Mouse (Mus musculus) MEL (cell line): ENCODE measurements around the gene Anp32e. TPM values are rescaled to one million over a fixed set of nuclear protein-coding genes. Genes with fewer than 3 reads are reported as not detected.

Experiments used
- DNase-seq: peaks from one replicate; pipeline ENCODE4 v3.0.0; 2011; ENCODE audit warnings: low read depth, low spot score
- H3K27ac ChIP-seq: 2 replicates; pipeline ENCODE4 v1.5.1; 2012; ENCODE audit warnings: low read depth, mild to moderate bottlenecking, control low read depth, low read length, moderate library complexity; ENCODE audit not compliant: control insufficient read depth
- H3K27me3 ChIP-seq, 2 experiments: fragments of 150-350 bp in 1 of 2; sonication (generic) in 1 of 2; 2 replicates each; pipeline ENCODE4 v1.6.1; 2012; ENCODE audit warnings: low read length in 2 of 2, mild to moderate bottlenecking in 2 of 2, improper control_type of control experiment in 1 of 2, moderate library complexity in 1 of 2; ENCODE audit not compliant: insufficient read depth in 2 of 2, control insufficient read depth in 1 of 2
- H3K36me3 ChIP-seq, 2 experiments: 2 replicates each; pipeline ENCODE4 v1.6.1; 2012 to 2014; ENCODE audit warnings: low read length in 2 of 2, improper control_type of control experiment in 1 of 2, inconsistent platforms in 1 of 2, mild to moderate bottlenecking in 1 of 2; ENCODE audit not compliant: insufficient read depth in 2 of 2, control insufficient read depth in 1 of 2
- H3K4me1 ChIP-seq, 2 experiments: fragments of 150-350 bp in 1 of 2; sonication (generic) in 1 of 2; 2 replicates each; pipeline ENCODE4 v1.6.1; 2012; ENCODE audit warnings: low read length in 2 of 2, improper control_type of control experiment in 1 of 2, mild to moderate bottlenecking in 1 of 2; ENCODE audit not compliant: insufficient read depth in 2 of 2, control insufficient read depth in 1 of 2
- H3K4me3 ChIP-seq, 2 experiments: fragments of 150-350 bp in 1 of 2; sonication (generic) in 1 of 2; 2 replicates each; pipeline ENCODE4 v1.5.1; 2012; ENCODE audit warnings: low read depth in 2 of 2, low read length in 2 of 2, mild to moderate bottlenecking in 2 of 2, moderate library complexity in 2 of 2, control low read depth in 1 of 2, improper control_type of control experiment in 1 of 2; ENCODE audit not compliant: control insufficient read depth in 1 of 2, insufficient read depth in 1 of 2
- H3K79me2 ChIP-seq: 2 replicates; pipeline ENCODE4 v1.6.1; 2012; ENCODE audit warnings: mild to moderate bottlenecking, low read length, moderate library complexity; ENCODE audit not compliant: control insufficient read depth, poor library complexity, insufficient read depth
- H3K9ac ChIP-seq: 2 replicates; pipeline ENCODE4 v1.6.1; 2012; ENCODE audit warnings: low read depth, mild to moderate bottlenecking, control low read depth, low read length, moderate library complexity; ENCODE audit not compliant: control insufficient read depth, poor library complexity, severe bottlenecking
- H3K9me3 ChIP-seq: fragments of 150-350 bp; sonication (generic); replicated peaks from 2 replicates; pipeline ENCODE4 v1.6.1; 2012; ENCODE audit warnings: mild to moderate bottlenecking, low read length, improper control_type of control experiment, moderate library complexity; ENCODE audit not compliant: insufficient read depth
- BHLHE40 ChIP-seq: IDR thresholded peaks from 2 replicates; pipeline ENCODE4 v1.6.1; 2012; ENCODE audit warnings: low read depth, mild to moderate bottlenecking, inconsistent platforms, low read length, improper control_type of control experiment, borderline replicate concordance
- CHD1 ChIP-seq: IDR thresholded peaks from 2 replicates; pipeline ENCODE4 v1.6.1; 2012; ENCODE audit warnings: low read depth, mild to moderate bottlenecking, inconsistent platforms, low read length, improper control_type of control experiment
- CHD2 ChIP-seq: IDR thresholded peaks from 2 replicates; pipeline ENCODE4 v1.6.1; 2011; ENCODE audit warnings: low read length, improper control_type of control experiment
- CTCF ChIP-seq, 3 experiments: IDR thresholded peaks in 2 of 3; conservative IDR thresholded peaks in 1 of 3; 2 replicates each; pipeline ENCODE4 v1.5.1; 2011 to 2012; ENCODE audit warnings: low read length in 3 of 3, low read depth in 2 of 3, mild to moderate bottlenecking in 2 of 3, improper control_type of control experiment in 1 of 3, inconsistent platforms in 1 of 3, mixed read lengths in 1 of 3, moderate library complexity in 1 of 3; ENCODE audit not compliant: control insufficient read depth in 1 of 3, insufficient read depth in 1 of 3, poor library complexity in 1 of 3, severe bottlenecking in 1 of 3
- E2F4 ChIP-seq: IDR thresholded peaks from 2 replicates; pipeline ENCODE4 v1.6.1; 2011; ENCODE audit warnings: low read depth, low read length, improper control_type of control experiment, borderline replicate concordance
- ELF1 ChIP-seq: IDR thresholded peaks from 2 replicates; pipeline ENCODE4 v1.6.1; 2014; ENCODE audit warnings: low read depth, mild to moderate bottlenecking, inconsistent platforms, low read length, improper control_type of control experiment, moderate library complexity
- EP300 ChIP-seq, 2 experiments: IDR thresholded peaks; 2 replicates each; pipeline ENCODE4 v1.6.1; 2011; ENCODE audit warnings: improper control_type of control experiment in 2 of 2, low read length in 2 of 2, low read depth in 1 of 2, mild to moderate bottlenecking in 1 of 2
- ETS1 ChIP-seq: IDR thresholded peaks from 2 replicates; pipeline ENCODE4 v1.6.1; 2012; ENCODE audit warnings: low read depth, mild to moderate bottlenecking, inconsistent platforms, low read length, improper control_type of control experiment, moderate library complexity
- GABPA ChIP-seq: IDR thresholded peaks from 2 replicates; pipeline ENCODE4 v1.6.1; 2012; ENCODE audit warnings: low read depth, mild to moderate bottlenecking, inconsistent platforms, low read length, improper control_type of control experiment, moderate library complexity
- GATA1 ChIP-seq: IDR thresholded peaks from 2 replicates; pipeline ENCODE4 v1.6.1; 2011; ENCODE audit warnings: low read depth, low read length, improper control_type of control experiment
- HCFC1 ChIP-seq: IDR thresholded peaks from 2 replicates; pipeline ENCODE4 v1.6.1; 2012; ENCODE audit warnings: low read depth, mild to moderate bottlenecking, inconsistent platforms, low read length, improper control_type of control experiment, moderate library complexity
- KAT2A ChIP-seq: conservative IDR thresholded peaks from 2 replicates; pipeline ENCODE4 v1.6.1; 2012; ENCODE audit warnings: low read depth, low read length, improper control_type of control experiment, inconsistent platforms
- MAFK ChIP-seq: IDR thresholded peaks from 2 replicates; pipeline ENCODE4 v1.6.1; 2011; ENCODE audit warnings: low read depth, mild to moderate bottlenecking, low read length, improper control_type of control experiment, borderline replicate concordance
- MAX ChIP-seq: IDR thresholded peaks from 2 replicates; pipeline ENCODE4 v1.6.1; 2011; ENCODE audit warnings: low read length, improper control_type of control experiment
- MAZ ChIP-seq: IDR thresholded peaks from 2 replicates; pipeline ENCODE4 v1.6.1; 2012; ENCODE audit warnings: low read depth, mild to moderate bottlenecking, inconsistent platforms, low read length, improper control_type of control experiment
- MXI1 ChIP-seq: IDR thresholded peaks from 2 replicates; pipeline ENCODE4 v1.6.1; 2011; ENCODE audit warnings: mild to moderate bottlenecking, low read depth, low read length, improper control_type of control experiment
- MYB ChIP-seq: IDR thresholded peaks from 2 replicates; pipeline ENCODE4 v1.6.1; 2011; ENCODE audit warnings: mild to moderate bottlenecking, low read depth, low read length, improper control_type of control experiment
- MYC ChIP-seq: IDR thresholded peaks from 2 replicates; pipeline ENCODE4 v1.6.1; 2011; ENCODE audit warnings: low read depth, mild to moderate bottlenecking, low read length, improper control_type of control experiment, moderate library complexity
- NELFE ChIP-seq: IDR thresholded peaks from 2 replicates; pipeline ENCODE4 v1.6.1; 2011; ENCODE audit warnings: low read depth, low read length, improper control_type of control experiment
- POLR2A ChIP-seq, 2 experiments: IDR thresholded peaks; 2 replicates each; pipeline ENCODE4 v1.6.1; 2011 to 2012; ENCODE audit warnings: low read length in 2 of 2, mild to moderate bottlenecking in 2 of 2, control low read depth in 1 of 2, improper control_type of control experiment in 1 of 2, low read depth in 1 of 2, moderate library complexity in 1 of 2; ENCODE audit not compliant: control insufficient read depth in 1 of 2, insufficient read depth in 1 of 2, poor library complexity in 1 of 2
- POLR2AphosphoS2 ChIP-seq: IDR thresholded peaks from 2 replicates; pipeline ENCODE4 v1.6.1; 2011; ENCODE audit warnings: low read length, improper control_type of control experiment
- POLR2AphosphoS5 ChIP-seq: IDR thresholded peaks from 2 replicates; pipeline ENCODE4 v1.6.1; 2012; ENCODE audit warnings: low read depth, borderline replicate concordance, mild to moderate bottlenecking, inconsistent platforms, low read length, moderate library complexity, mixed read lengths
- RAD21 ChIP-seq: IDR thresholded peaks from 2 replicates; pipeline ENCODE4 v1.6.1; 2011; ENCODE audit warnings: mild to moderate bottlenecking, low read depth, low read length, improper control_type of control experiment
- RCOR1 ChIP-seq: IDR thresholded peaks from 2 replicates; pipeline ENCODE4 v1.6.1; 2012; ENCODE audit warnings: low read depth, mild to moderate bottlenecking, inconsistent platforms, low read length, improper control_type of control experiment
- SIN3A ChIP-seq: IDR thresholded peaks from 2 replicates; pipeline ENCODE4 v1.6.1; 2012; ENCODE audit warnings: low read length, improper control_type of control experiment, inconsistent platforms
- SMC3 ChIP-seq: IDR thresholded peaks from 2 replicates; pipeline ENCODE4 v1.6.1; 2011; ENCODE audit warnings: low read depth, low read length, improper control_type of control experiment
- TBP ChIP-seq: IDR thresholded peaks from 2 replicates; pipeline ENCODE4 v1.8.0; 2011; ENCODE audit warnings: low read depth, low read length, improper control_type of control experiment
- TCF12 ChIP-seq: IDR thresholded peaks from 2 replicates; pipeline ENCODE4 v1.6.1; 2014; ENCODE audit warnings: low read depth, mild to moderate bottlenecking, inconsistent platforms, low read length, improper control_type of control experiment, moderate library complexity
- UBTF ChIP-seq: IDR thresholded peaks from 2 replicates; pipeline ENCODE4 v1.6.1; 2012; ENCODE audit warnings: low read depth, mild to moderate bottlenecking, inconsistent platforms, low read length, improper control_type of control experiment, moderate library complexity, borderline replicate concordance; ENCODE audit not compliant: insufficient read depth
- USF1 ChIP-seq: IDR thresholded peaks from 2 replicates; pipeline ENCODE4 v1.6.1; 2014; ENCODE audit warnings: low read depth, mild to moderate bottlenecking, inconsistent platforms, low read length, improper control_type of control experiment, moderate library complexity
- USF2 ChIP-seq, 2 experiments: IDR thresholded peaks; 2 replicates each; pipeline ENCODE4 v1.6.1; 2011 to 2012; ENCODE audit warnings: improper control_type of control experiment in 2 of 2, low read length in 2 of 2, borderline replicate concordance in 1 of 2, inconsistent platforms in 1 of 2, low read depth in 1 of 2, mild to moderate bottlenecking in 1 of 2; ENCODE audit not compliant: insufficient read depth in 1 of 2
- ZC3H11A ChIP-seq: IDR thresholded peaks from 2 replicates; pipeline ENCODE4 v1.6.1; 2012; ENCODE audit warnings: low read depth, mild to moderate bottlenecking, inconsistent platforms, low read length, improper control_type of control experiment
- ZKSCAN1 ChIP-seq: IDR thresholded peaks from 2 replicates; pipeline ENCODE4 v1.6.1; 2012; ENCODE audit warnings: low read depth, mild to moderate bottlenecking, inconsistent platforms, low read length, improper control_type of control experiment, moderate library complexity
- ZMIZ1 ChIP-seq: IDR thresholded peaks from 2 replicates; pipeline ENCODE4 v1.6.1; 2012; ENCODE audit warnings: low read depth, mild to moderate bottlenecking, inconsistent platforms, low read length, improper control_type of control experiment, moderate library complexity
- ZNF384 ChIP-seq: IDR thresholded peaks from 2 replicates; pipeline ENCODE4 v1.6.1; 2012; ENCODE audit warnings: low read depth, mild to moderate bottlenecking, inconsistent platforms, low read length, improper control_type of control experiment
- polyA plus RNA-seq, 2 experiments: library from polyadenylated mRNA; stranded (reverse) in 1 of 2; unstranded in 1 of 2; fragments of >175 nt in 1 of 2; fragments of >200 nt in 1 of 2; gene quantifications; 2 replicates each; pipeline versions ENCODE4 v1.2.1 to v1.2.4; 2012; ENCODE audit warnings: low replicate concordance in 2 of 2, low read depth in 1 of 2; ENCODE audit not compliant: insufficient read length in 2 of 2, insufficient read depth in 1 of 2, missing spikeins in 1 of 2
- total RNA-seq: library from RNA; depleted of rRNA; stranded (reverse); fragments of 300-350 nt; gene quantifications from 2 replicates; pipeline ENCODE4 v1.2.3, GENCODE M21; 2012; rRNA removed

Gene Anp32e
- total RNA-seq: 159 and 197 TPM in 2 replicates
- polyA plus RNA-seq: 100 to 1,000 TPM; 412 to 748 TPM

DNA sequence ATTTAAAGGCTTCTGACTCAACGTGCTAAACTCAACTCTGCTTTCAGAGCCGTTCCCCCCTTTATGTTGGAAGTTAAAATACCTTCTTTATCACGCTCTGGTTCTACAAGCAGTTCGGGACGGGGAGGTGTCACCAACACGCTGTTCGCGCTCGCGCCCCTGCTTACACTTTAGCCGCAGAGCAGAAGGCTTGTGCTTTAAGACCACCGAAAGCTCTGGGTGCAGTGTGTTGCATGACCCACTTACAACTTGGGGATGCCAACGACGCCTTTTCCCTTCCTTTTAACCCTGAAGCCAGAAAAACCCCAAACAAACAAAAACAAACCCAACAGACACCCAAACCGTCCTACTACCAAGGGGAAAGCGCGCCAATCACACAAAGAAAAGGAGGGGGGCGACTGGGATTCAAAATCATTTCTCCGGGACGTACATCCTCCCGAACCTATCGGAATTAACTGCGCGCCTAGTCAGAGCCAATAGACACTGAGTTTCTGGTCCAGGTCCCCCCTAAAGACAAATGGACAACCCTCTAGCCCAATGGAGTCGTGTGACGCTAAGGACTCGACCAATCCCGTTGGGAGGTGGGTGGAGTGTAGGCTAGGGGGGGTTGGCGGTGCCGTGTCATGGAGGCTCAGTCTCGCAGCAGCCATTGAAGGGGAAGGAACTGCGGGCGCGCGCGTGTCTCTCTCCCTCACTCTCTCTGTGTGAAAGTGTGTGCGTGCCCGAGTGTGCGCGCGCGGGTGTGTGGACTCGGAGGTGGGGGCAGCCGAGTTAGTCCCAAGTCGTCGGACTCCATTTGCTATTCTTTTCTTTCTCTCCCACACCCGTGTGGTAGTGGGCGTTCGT is at the start of gene Anp32e:
TSS of gene Anp32e (plus strand) at position 589 of the 846 bp plus-strand sequence.
- H3K36me3 ChIP-seq: peaks cover 2 to 37% of the 10 kb centered on the region in 2 experiments; a peak in 3 of 4 replicates
- peak within 1 kb of the TSS; percentile 90 for H3K27ac ChIP-seq
- peaks cover 13 to 30% of the 10 kb centered on the region in 2 experiments for H3K4me1 ChIP-seq
- H3K9me3 ChIP-seq: no peaks in the 10 kb centered on the region
- peak; percentile 100 for DNase-seq
- H3K4me3 ChIP-seq: peak within 1 kb of the TSS; percentile 67 to 88
- H3K79me2 ChIP-seq: peaks cover 43% of the 10 kb centered on the region
- peak within 1 kb of the TSS; percentile 89 for H3K9ac ChIP-seq
- no peaks in the 10 kb centered on the region for H3K27me3 ChIP-seq
- TF ChIP-seq POLR2AphosphoS2 (peak; percentile 94), POLR2AphosphoS5 (peak; percentile 90), ZC3H11A (no peak), RAD21 (no peak), ELF1 (no peak; the same call in 1 of the 2 replicates), GABPA (no peak), HCFC1 (peak; percentile 77), BHLHE40 (no peak), MAX (peak; percentile 91), CHD1 (peak; percentile 90; the same call in 1 of the 2 replicates), KAT2A (peak; percentile 74), USF1 (0 out of 2 replicates have a peak, but pooled peaks have one; percentile 42), ZMIZ1 (peak; percentile 90), NELFE (peak; percentile 96), SMC3 (no peak), ZKSCAN1 (no peak), E2F4 (peak; percentile 99), CTCF (IDR thresholded peaks at IDR 0.05 in 2 of 3, conservative IDR thresholded peaks at IDR 0.05 in 1 of 3; ENCODE audit: control insufficient read depth in 1 of 3, insufficient read depth in 1 of 3, low read depth in 2 of 3, low read length in 3 of 3, poor library complexity in 1 of 3, severe bottlenecking in 1 of 3) (no peak), MAFK (no peak), RCOR1 (peak; percentile 34; the same call in 1 of the 2 replicates), MXI1 (peak; percentile 85), USF2 (IDR thresholded peaks at IDR 0.05; ENCODE audit: borderline replicate concordance in 1 of 2, insufficient read depth in 1 of 2, low read depth in 1 of 2, low read length in 2 of 2) (no peak), GATA1 (peak; percentile 40), ZNF384 (no peak), MYB (peak; percentile 78; the same call in 1 of the 2 replicates), EP300 (IDR thresholded peaks at IDR 0.05; ENCODE audit: low read depth in 1 of 2, low read length in 2 of 2) (peak; percentile 31 to 60; a peak in 3 of 4 replicates), TCF12 (peak; percentile 99), CHD2 (peak; percentile 92), MAZ (peak; percentile 92), UBTF (peak; percentile 80; the same call in 1 of the 2 replicates), SIN3A (peak; percentile 91), MYC (peak; percentile 63; the same call in 1 of the 2 replicates), TBP (peak; percentile 99), POLR2A (IDR thresholded peaks at IDR 0.05; ENCODE audit: control insufficient read depth in 1 of 2, insufficient read depth in 1 of 2, low read depth in 1 of 2, low read length in 2 of 2, poor library complexity in 1 of 2) (peak; percentile 92 to 97), ETS1 (no peak)
